Mouse (Mus musculus): ENCODE results near the gene Cemip.

GRCm38 (mm10) chr7:84096501-84096900 lies 10.2 kb upstream of the Cemip start:
- TF ChIP-seq POLR2A (IDR thresholded peaks at IDR 0.05; ENCODE audit: borderline replicate concordance, extremely low read depth, low read depth, low read length) (no peak), CTCF (IDR thresholded peaks at IDR 0.05; ENCODE audit: insufficient read depth, low read length) (no peak)

Measured in lung, adult 2 months (tissue).